Mouse (Mus musculus) G1E (cell line): ENCODE results near the gene Cntn2.
"Not testable (repeated sequence)": the region's sequence is repeated elsewhere in the genome, so short reads cannot be mapped to it uniquely, and the experiment has no call there.

Experiments used
- CTCF ChIP-seq: IDR thresholded peaks from 2 replicates; pipeline ENCODE4 v1.5.1; 2012; ENCODE audit warnings: low read depth, low read length, inconsistent platforms, mixed read lengths
- GATA1 ChIP-seq: IDR thresholded peaks from 2 replicates; pipeline ENCODE4 v1.6.1; 2012; ENCODE audit warnings: borderline replicate concordance, low read length, inconsistent platforms, mixed read lengths
- GATA2 ChIP-seq: IDR thresholded peaks from 2 replicates; pipeline ENCODE4 v1.6.1; 2012; ENCODE audit warnings: low read depth, low read length, inconsistent platforms, borderline replicate concordance
- POLR2AphosphoS5 ChIP-seq: IDR thresholded peaks from 2 replicates; pipeline ENCODE4 v1.6.1; 2012; ENCODE audit warnings: low read depth, low read length, inconsistent platforms; ENCODE audit not compliant: insufficient replicate concordance
- TAL1 ChIP-seq: conservative IDR thresholded peaks from 2 replicates; pipeline ENCODE4 v1.6.1; 2012; ENCODE audit warnings: low read depth, low read length, inconsistent platforms, mixed read lengths

- not testable (repeated sequence) for TF ChIP-seq CTCF, GATA1, TAL1, POLR2AphosphoS5, GATA2
These were observed 73.0 kb downstream of the Cntn2 start for GRCm38 (mm10) chr1:132470031-132470430.
